Mouse (Mus musculus): ENCODE results near the gene Atf7ip.
A peak's percentile ranks its signal among the peaks of the same experiment; 100 is the strongest.
"Not testable (repeated sequence)": the region's sequence is repeated elsewhere in the genome, so short reads cannot be mapped to it uniquely, and the experiment has no call there.

Gene Atf7ip

DNA sequence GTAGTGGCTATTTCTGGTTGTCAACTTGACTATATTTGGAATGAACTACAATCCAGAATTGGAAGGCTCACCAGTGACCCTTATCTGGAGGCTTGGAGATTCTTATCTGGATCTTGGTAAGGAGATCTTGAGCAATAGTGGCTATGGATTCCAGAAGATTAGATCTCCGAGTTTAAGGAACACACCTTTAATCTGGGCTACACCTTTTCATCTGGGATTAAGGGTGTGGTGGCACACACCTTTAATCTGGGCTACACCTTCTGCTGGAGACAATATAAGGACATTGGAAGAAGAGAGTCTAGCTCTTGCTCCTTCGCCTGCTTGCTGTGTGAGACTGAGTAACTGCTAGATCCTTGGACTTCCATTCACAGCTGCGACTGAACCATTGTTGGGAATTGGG is at the start of gene Atf7ip:
Gene Atf7ip (plus strand): TSS at position 301 of the 400 bp plus-strand sequence.
- not testable (repeated sequence) for DNase-seq (ENCODE audit: low read depth, low spot score)

DNA sequence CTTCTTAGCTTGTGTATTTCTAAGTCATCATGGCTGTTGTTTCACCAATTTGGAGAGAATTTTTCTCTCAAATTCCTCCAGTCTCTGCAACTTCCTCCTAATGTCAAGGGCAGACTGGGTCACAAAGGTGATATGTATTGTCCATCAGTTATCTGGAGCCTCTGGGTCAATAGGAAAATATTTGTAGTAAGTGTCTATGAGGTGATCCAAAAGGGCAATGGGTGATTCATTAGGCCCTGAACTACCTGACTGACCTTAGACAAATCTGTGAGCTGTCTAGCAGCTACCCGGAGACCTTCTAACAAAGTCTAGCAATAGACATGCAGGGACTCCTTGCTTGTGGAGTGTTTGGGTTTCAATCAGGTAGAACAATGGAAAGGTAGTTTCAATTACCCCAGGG is 49.7 kb upstream of the Atf7ip start:
- DNase-seq (ENCODE audit: low read depth, low spot score), result no peak

DNA sequence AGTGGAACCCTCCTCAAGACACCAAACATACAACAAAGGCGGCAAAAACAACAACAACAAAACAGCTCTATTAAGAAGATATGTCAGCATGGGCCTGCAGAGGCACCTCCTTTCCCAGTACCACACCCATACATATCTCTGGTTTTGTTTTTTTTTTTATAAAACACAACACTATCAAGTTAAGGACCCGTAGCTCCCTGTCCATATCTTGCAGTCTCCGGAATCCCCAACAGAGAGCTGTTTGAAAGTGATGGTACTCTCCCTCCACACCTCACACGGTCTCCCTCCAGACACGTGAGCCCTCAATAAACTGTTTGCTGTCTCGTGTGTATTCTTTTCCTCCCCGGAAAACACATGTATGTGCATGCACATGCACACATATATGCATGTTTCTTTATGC is 46.8 kb upstream of the Atf7ip start:
- no peak for DNase-seq (ENCODE audit: low read depth, low spot score)

DNA sequence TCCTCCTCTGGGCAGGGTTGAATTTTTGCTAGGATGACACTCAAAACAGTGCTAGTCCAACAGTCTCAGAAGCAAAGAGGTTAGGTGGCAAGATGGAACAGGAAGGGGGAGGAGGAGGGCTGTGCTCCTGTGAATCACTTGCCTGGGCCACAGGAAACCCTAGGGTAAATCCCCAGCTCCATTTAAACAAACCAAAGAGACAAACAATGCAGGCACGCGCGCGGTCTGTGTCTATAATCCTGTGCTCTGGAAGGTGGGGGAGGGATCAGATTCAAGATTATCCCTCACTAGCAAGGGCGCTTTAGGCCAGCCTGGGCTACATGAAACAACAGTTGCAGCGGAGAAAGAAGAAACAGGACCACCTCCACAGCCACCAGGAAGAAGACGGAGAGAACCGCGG is 42.5 kb upstream of the Atf7ip start:
- DNase-seq (ENCODE audit: low read depth, low spot score), result peak; percentile 83

DNA sequence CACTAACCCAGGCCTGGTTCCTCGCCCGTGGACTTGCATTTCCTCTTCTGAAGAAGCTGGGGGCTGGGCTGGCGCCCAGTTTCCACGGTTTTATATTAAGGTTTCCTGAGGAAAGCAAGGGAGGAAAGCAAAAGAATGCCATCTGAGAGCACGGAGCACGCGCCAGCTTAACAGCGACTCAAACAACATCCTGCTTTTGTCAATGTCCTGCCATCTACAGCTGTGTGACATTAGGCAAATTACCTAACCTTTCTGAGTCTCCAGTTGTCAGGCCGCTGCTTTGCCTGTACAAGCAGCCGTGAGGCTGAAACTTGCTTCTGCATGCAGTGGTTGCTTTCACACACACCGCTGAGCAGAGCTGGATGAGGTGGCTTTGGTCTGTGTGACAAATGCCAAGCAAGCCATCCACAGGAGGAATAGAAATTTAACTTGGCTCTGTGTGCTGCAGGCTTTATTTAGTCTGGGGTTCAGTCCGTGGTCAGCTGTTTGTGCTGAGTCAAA is 41.8 kb upstream of the Atf7ip start:
- peak; percentile 65 for DNase-seq (ENCODE audit: low read depth, low spot score)

DNA sequence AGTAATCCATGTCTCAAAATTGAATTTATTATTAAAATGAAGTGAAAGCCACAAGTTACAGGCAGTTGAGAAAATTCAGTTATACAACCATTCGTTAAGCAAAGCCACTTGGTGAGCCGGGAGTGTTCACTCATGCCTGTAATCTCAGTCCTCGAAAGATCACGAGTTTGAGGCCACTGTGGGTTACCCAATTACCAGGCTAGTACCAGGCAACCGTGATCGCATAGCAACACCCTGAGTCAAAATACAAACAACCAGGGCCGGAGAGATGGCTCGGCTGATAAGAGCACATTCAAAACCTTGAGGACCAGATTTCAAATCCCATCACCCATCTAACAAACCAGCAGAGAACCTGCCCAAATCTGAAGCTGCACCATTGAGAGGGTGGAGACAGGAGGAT is 40.9 kb upstream of the Atf7ip start:
- DNase-seq (ENCODE audit: low read depth, low spot score), result peak; percentile 47

DNA sequence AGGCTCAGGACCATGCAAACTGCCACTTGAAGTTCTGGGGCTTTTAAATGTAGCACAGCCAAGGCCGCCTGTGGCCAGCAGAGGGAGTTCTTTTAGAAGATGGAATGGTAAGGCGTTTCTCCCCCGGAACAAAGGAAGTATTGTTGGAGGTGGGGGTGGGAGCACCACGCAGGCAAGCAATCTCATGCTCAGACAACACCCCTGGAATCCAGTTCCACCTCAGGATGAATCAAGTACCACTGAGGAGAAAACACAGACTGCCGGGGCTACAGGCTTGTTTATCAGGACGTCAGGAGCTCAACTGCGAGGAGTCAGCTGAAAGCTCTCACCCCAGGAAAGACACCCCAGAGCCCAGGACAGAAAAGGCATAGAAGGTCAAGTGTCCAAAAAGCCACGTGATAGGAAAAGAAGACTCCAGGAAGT is 40.0 kb upstream of the Atf7ip start:
- peak; percentile 66 for DNase-seq (ENCODE audit: low read depth, low spot score)

DNA sequence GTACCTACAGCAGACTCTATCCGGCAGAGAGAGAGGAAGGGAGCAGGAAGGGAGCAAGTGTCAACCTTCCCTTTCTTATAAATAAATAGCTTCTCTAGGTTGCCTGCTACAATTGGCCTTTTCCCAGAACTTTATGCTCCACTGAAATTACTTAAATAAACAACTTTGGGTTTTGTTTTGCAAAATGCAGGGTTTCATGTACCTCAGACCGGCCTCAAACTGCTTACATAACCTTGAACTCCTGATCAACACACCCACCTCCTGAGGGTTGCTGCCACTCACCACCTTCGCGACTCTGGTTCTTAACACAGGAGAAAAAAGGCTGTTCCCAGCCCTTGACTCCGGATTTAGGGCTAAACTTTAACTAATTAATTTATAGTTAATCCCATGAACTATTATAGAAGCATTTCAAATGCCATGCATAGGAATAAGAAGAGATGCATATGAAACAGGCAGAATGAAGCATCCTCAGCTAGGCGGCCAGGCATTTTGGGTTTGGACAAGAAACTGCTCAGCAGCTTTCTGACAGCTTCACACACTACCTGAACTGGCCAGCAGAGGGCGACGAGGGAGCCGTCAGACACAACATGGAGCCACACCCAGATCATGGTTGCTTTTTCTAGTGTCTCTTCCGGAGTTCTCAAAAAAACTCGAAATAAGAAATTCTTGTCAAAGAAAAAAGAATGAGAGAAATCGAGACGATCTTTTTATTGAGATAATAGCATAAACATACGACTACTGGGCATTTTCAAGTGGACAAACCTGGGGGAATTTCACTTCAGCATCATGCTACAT is 38.8 kb upstream of the Atf7ip start:
- DNase-seq (ENCODE audit: low read depth, low spot score), result peak; percentile 82

DNA sequence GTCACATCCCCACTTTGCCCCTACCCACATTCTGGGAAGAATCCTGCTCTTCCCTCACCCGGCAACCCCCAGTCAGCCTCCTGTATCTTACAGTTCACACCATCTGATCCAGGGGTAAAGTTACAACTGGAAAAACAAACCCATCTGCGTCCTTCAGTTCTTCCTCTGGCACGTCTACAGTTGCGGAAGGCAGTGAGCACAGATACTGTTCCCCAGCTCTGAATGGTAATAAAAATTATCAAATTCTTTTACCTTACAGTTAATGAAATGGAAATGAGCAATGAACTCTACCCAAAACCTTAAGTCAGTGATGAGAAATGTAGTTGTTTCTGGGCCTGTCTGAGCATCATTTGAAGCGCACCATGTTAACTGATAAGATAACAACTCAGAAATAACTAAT is 38.1 kb upstream of the Atf7ip start:
- DNase-seq (ENCODE audit: low read depth, low spot score), result no peak

DNA sequence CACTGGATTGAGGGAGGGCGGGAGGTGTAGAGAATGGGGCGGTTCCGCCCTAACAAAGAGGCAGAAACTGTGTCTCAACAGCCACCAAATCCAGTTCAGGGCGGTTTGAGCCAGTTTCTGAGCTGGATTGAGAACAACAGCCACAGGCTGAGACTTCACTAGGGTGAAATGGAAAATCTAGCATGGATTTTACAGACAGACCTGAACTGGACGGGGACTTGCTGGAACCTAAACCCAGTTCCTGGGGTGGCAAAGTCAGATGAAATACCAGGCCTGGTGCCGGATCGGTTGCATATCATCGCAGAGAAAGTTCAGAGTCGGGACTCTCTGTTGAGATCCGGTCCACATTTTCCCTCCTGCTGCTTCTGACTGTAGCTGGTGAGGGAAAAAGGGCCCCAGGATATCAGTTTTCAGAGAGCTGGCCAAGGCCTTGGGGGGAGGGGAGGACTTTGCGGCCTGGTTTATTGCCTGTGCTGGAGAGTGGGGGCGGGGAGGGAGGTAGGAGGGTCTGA is 37.5 kb upstream of the Atf7ip start:
- peak; percentile 79 for DNase-seq (ENCODE audit: low read depth, low spot score)

DNA sequence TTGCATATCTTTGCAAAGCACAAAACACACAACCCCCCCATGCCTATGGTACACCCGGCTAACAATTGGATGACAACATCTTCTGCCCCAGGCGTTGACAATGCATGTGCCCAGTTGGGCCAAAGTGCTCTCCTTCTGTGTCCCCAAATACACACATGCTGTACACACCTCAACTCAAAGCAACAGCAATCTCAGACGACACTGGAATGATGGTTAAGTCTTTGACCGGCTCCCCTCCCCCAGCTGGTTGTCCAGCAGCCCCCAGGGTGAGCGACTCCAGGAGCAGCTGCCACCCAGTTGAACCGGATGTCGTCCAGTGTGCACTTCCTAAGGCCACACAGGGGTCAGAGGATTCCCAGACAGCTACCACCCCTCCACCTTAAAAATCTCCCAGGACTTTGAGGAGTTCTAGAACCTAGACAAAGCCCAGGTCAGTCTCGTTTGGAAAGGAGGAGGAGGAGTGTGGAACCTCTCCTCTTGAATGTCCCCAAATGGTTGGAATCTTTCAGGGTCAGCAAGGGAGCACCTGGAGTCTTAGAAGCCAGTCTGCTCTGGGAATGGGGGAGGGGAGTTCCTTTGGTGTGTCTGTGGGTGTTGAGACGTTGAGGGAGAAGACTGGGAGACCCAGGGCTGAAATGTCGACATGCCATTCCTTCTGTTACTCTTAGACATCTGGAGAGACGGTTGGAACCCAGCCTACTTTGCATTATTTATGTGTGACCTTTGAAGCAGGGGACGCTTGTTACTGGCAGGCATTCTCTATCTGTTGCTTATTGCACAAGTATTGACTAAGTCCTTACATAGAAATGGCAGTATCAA is 36.8 kb upstream of the Atf7ip start:
- no peak for DNase-seq (ENCODE audit: low read depth, low spot score)

DNA sequence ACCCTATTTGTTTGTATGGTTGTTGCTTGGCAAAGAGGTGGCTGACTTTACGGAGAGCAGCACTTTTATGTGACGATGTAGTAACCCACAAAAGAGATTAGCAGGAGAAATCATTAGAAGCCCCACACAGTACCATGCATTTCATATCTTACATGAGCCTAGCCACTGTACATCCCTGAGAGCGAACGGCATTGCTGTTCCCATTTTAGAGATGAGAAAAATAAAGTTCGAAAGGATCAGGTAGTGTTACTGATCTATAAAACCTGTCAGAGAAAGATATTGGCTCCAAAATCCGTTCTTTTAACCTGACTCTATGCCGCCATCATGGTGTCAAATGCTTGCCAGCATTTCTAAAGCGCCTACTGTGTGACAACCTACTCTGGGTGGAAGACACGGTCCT is 36.2 kb upstream of the Atf7ip start:
- no peak for DNase-seq (ENCODE audit: low read depth, low spot score)

DNA sequence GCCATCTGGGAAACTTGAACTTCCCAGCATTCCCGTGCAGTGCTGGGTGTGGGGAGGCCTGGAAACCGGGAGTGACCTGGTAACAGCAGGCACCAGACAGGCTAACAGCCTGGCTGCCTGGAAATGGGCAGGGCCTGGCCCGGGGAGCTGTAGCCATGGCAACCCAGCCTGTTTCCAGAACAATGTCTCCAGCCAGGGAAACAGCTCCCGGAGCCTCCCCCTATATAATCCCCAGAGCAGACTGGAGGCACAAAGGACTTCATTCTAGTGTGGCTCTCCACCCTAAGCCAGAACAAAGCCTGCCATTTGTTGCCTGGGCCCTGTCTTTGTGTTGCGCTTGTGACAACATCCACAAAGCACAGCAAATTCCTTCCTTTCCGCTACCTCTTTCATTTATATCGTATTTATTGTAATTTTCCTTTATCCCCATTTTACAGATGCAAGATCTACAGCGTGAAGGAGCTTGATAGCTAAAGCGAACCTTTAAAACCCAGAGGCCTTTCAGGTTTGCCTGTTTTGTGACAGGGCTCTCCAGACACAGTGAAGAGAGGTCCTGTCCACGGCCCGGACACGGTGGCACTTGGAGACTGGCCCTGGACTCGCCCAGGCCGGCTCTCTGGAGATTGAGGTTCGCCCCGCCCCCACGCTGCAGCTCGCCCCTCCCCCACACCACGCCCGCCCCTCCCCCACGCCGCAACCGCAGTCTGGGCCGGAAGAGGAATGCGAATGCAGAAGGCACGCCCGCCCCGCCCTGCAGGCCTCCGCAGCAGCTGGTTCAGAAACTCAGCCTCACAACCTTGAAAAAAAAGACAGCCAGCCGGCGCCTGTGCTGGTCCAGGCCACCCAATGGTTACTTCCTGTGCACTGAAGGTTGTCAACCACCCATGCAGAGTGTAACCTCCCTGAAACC is 35.4 kb upstream of the Atf7ip start:
- DNase-seq (ENCODE audit: low read depth, low spot score), result peak; percentile 78

DNA sequence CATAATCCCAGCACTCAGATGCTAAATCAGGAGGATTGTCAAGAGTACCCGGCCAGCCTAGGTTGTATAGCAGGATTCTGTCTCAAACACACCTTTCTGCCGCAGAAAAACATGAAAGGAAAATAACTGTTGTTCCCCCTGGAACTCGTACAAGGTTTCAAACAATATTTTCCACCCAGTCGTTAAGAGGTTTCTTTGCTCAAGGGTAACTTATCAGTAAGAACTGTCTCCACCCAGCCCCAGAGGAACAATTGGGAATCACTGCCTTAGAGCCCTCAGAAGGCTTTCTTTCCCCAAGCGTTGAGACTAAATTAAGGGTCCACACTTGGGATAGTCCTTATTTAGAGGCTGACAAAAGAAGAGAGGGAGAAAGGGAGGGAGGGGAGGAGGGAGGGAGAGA is 34.4 kb upstream of the Atf7ip start:
- peak; percentile 20 for DNase-seq (ENCODE audit: low read depth, low spot score)

DNA sequence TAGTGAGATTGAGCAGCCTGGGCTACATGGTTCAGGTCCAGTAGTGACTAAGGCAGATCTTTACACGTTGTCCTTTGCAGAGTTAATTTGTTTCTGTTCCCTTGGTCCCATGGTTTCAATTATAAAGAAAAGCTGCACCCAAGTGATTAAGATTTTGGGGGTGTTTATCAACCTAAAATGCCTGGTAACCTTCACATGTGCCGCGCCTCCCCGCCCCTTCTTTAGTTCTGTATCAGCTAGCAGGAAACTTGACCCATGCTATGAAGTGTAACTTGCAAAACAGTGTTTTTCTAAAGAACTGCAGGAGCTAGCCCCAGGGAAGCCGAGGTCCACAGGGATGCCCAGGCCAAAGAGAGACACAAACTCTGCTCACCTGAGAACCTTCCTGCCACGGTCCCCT is 33.2 kb upstream of the Atf7ip start:
- DNase-seq (ENCODE audit: low read depth, low spot score), result no peak

DNA sequence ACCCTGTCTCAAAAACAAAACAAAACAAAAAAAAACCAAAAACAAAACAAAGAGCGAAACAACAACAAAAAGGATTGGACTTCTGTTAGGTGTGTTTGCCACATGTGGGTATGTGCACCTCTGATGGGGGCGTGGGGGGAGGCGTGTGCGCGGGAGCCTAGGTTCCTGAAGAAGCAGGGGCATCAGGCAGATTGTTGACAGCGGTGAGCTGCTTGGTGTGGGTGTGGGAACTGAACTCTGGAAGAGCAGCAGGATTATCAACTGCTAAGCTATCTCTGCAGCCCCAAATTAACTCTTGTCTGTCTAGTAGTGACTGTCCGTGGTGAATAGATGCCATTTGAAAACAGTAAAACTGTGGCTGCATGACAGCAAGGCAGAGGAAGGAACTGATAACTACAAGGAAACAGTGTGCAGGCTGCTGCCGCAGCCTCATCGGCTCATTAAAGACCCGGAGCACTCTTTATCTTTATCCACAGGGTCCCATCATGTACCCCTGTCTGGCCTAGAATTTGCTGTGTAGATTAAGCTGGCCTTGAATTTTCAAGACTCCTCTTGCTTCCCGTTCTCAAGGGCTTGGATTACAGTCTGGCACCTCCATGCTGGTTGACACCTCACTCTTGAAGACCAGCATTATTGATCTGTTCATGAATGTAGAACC is 32.4 kb upstream of the Atf7ip start:
- peak; percentile 26 for DNase-seq (ENCODE audit: low read depth, low spot score)

DNA sequence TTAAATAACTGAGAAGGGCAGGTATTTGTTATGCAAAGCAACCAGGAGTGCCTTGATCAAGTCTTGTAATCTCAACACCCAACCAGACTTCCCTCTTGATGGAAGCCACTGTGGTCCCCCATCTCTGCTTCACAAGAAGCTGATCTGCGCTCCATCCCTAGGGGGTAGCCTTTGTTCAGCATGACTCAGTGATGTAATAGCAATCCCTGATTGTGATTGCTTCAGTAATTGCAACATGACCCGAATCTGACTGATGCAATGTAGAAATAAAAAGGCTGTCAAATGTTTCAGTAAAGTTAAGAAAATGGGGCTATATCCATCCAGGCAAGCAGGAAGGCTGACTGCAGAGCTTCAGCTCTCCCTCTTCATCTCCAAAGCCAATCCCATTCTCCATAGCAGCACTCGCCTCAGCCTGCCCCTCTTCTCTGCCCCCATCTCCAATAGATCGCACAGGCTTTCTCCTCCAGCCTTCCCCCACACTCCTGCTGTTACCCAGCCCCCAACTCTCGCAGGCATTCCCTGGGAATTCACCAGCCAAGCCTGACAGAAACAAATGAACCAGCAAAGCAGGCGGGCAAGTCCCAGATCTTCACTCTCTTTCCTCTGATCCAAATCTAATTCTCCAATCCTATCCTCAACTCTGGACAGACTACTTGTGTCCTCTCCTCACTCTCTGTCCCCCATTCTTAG is 30.7 kb upstream of the Atf7ip start:
- no peak for DNase-seq (ENCODE audit: low read depth, low spot score)

DNA sequence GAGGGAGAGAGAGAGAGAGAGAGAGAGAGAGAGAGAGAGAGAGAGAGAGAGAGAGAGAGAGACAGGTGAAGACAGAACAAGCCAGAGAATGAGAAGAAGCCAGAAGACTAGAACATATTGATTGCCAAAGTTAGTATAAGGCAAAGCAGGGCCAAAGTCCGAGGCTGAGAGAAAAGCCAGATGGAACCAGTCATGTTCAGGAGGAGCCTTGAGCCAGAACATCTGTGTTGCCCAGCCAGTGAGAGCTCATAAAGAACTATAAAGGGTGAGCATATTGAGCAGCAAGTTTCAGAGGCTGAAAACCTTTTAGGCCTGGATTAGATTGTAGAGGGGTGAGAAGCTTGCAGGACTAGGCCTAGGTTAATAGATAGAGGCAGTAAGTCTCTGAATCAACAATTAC is 28.1 kb upstream of the Atf7ip start:
- DNase-seq (ENCODE audit: low read depth, low spot score), result no peak

DNA sequence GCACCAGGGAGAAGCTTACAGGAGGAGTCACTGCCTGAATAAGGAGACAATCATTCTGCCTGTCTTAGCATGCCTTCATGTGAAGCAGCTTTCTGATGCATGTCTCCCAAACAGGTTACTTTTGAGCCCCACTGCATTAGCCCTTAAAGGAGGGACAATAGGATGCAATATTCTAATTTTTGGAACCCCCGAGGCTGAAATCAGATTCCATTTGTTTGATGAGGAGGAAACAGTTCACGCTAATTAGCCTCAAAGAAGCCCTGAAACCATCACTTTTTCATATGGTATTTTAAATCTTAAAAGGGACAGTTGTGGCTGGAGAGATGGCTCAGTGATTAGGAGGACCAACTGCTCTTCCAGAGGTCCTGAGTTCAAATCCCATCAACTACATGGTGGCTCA is 22.4 kb upstream of the Atf7ip start:
- DNase-seq (ENCODE audit: low read depth, low spot score), result no peak

DNA sequence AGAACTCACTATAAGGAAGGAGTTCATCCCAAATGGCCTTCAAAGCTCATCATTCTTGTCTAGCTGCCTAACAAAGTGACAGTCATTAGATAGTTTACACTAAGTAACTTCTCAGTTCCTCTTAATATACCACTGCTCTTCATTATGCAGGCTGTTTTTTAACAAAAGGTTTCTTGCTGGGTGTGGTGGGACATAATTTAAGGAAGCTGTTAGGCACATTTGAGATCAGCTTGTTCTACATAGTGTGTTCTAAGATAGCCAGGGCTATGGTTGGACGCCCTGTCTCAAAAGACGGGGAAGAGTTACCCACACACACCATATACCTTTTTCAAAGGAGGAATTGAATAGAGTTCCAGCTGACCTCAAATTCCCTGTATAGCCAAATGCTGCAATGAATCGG is 21.9 kb upstream of the Atf7ip start:
- no peak for DNase-seq (ENCODE audit: low read depth, low spot score)
